Comparison of ENCODE assay signal across 16 mouse cellular contexts in genomic region chr2:71988572-71988971, GRCm38 (mm10). TPM values are rescaled to one million over a fixed set of nuclear protein-coding genes. Genes with fewer than 3 reads are reported as not detected.
DNase-seq lines count a peak whose midpoint lies in the region; ATAC-seq and TF ChIP-seq lines count a peak whose summit lies in the region.
"Had no signal": no experiment of that assay in that cellular context is flagged by ENCODE, and none has a peak within 500 bp of the region (broad histone marks: within the 10 kb centered on the region; RNA-seq: fewer than 3 reads in every experiment).

No protein-coding gene starts in this region.

- no peak for TF ChIP-seq CTCF in layer of hippocampus, adult 2 months (conservative IDR thresholded peaks at IDR 0.05)

- DNase-seq in frontal cortex, postnatal 25 days (ENCODE audit: low spot score in 2 of 2) = no peak
- DNase-seq in layer of hippocampus, adult 2 months (ENCODE audit: low spot score in 2 of 2) = peak; percentile 57 to 69
- no peak for DNase-seq in layer of hippocampus, postnatal 14 days (ENCODE audit: low spot score in 2 of 2)
- DNase-seq in right cerebral cortex, postnatal 36 days (ENCODE audit: low spot score in 2 of 2) = peak; percentile 49 to 55
- DNase-seq in right cerebral cortex, postnatal 4 days = no peak
- no peak for DNase-seq in adrenal gland, adult 2 months
- DNase-seq: adrenal gland, postnatal 36 days; cerebellum, adult 11 months; lung, postnatal 14 days had no signal

- no peak overlapping the region for H3K4me3 ChIP-seq in layer of hippocampus, adult 2 months
- H3K4me3 ChIP-seq: hindbrain, embryonic 15.5 days; liver, embryonic 12.5 days; midbrain, embryonic 12.5 days had no signal

- ATAC-seq in frontal cortex, adult (ENCODE audit: low TSS enrichment) = peak; percentile 74
- no peak for ATAC-seq in activated CD4-positive, CD25-positive, alpha-beta regulatory T cell, adult 4 months
- ATAC-seq: liver, embryonic 12.5 days had no signal

- H3K27ac ChIP-seq in layer of hippocampus, adult 2 months = peak overlapping the region; percentile 83
- H3K27ac ChIP-seq: hindbrain, embryonic 15.5 days; kidney, postnatal 0 days; liver, embryonic 12.5 days; midbrain, embryonic 12.5 days had no signal

RNA-seq across cellular contexts. Expression of gene Rapgef4, which starts 7.5 kb away (rescaled TPM):
- total RNA-seq in layer of hippocampus, adult 2 months (2021) = 100 to 1,000 TPM; 381 TPM
- 100 to 1,000 TPM; 208 to 217 TPM for total RNA-seq in layer of hippocampus, postnatal 14 days (2021)
- 1 to 10 TPM; 5.4 to 5.5 TPM for polyA plus RNA-seq in activated CD4-positive, CD25-positive, alpha-beta regulatory T cell, adult 4 months (2017; shearing (Covaris generic))
- 100 to 1,000 TPM; 109 to 271 TPM for total RNA-seq in adrenal gland, adult 2 months (2021)
- 81.1 and 137 TPM in 2 replicates for polyA plus RNA-seq in adrenal gland, adult 2 months (2012; rRNA removed)
- polyA plus RNA-seq: G1E had no signal

Comparison
In these comparisons a context has a peak if more than half of its experiments do, and no peak if none do; other contexts are left out.
1. DNase-seq: peak in layer of hippocampus, adult 2 months (2 of 2) and right cerebral cortex, postnatal 36 days (2 of 2); none in frontal cortex, postnatal 25 days (0 of 2), layer of hippocampus, postnatal 14 days (0 of 2), right cerebral cortex, postnatal 4 days (single experiment) and adrenal gland, adult 2 months (single experiment).